Mouse (Mus musculus) CH12.LX (cell line): ENCODE data around the gene Lin52.
A peak's percentile ranks its signal among the peaks of the same experiment; 100 is the strongest.

Experiments
- BHLHE40 ChIP-seq: IDR thresholded peaks from 2 replicates; pipeline ENCODE4 v1.6.1; 2011; ENCODE audit warnings: mild to moderate bottlenecking, low read depth, low read length, improper control_type of control experiment
- CTCF ChIP-seq, 2 experiments: IDR thresholded peaks in 1 of 2; conservative IDR thresholded peaks in 1 of 2; 2 replicates each; pipeline ENCODE4 v1.5.1; 2011 to 2012; ENCODE audit warnings: low read depth in 2 of 2, low read length in 2 of 2, improper control_type of control experiment in 1 of 2, inconsistent platforms in 1 of 2, mild to moderate bottlenecking in 1 of 2, moderate library complexity in 1 of 2
- EP300 ChIP-seq: IDR thresholded peaks from 2 replicates; pipeline ENCODE4 v1.6.1; 2011; ENCODE audit warnings: low read length, improper control_type of control experiment
- ETS1 ChIP-seq: conservative IDR thresholded peaks from 2 replicates; pipeline ENCODE4 v1.6.1; 2012; ENCODE audit warnings: low read depth, mild to moderate bottlenecking, inconsistent platforms, low read length, improper control_type of control experiment, moderate library complexity
- MAX ChIP-seq: IDR thresholded peaks from 2 replicates; pipeline ENCODE4 v1.6.1; 2011; ENCODE audit warnings: low read length, improper control_type of control experiment
- MAZ ChIP-seq: IDR thresholded peaks from 2 replicates; pipeline ENCODE4 v1.6.1; 2012; ENCODE audit warnings: low read depth, mild to moderate bottlenecking, inconsistent platforms, low read length, improper control_type of control experiment, moderate library complexity
- POLR2A ChIP-seq: IDR thresholded peaks from 2 replicates; pipeline ENCODE4 v1.6.1; 2011; ENCODE audit warnings: low read depth, mild to moderate bottlenecking, improper control_type of control experiment, low read length
- RAD21 ChIP-seq: IDR thresholded peaks from 2 replicates; pipeline ENCODE4 v1.6.1; 2011; ENCODE audit warnings: low read depth, mild to moderate bottlenecking, low read length, improper control_type of control experiment, moderate library complexity

- TF ChIP-seq CTCF (conservative IDR thresholded peaks at IDR 0.05 in 1 of 2, IDR thresholded peaks at IDR 0.05 in 1 of 2; ENCODE audit: low read depth in 2 of 2, low read length in 2 of 2): peak; percentile 94 to 100
- no peak for TF ChIP-seq ETS1
- no peak for TF ChIP-seq POLR2A
- TF ChIP-seq EP300: no peak
- TF ChIP-seq MAX: no peak
- TF ChIP-seq BHLHE40: no peak
- TF ChIP-seq MAZ: 0 out of 2 replicates have a peak, but pooled peaks have one; percentile 9
- peak; percentile 46 for TF ChIP-seq RAD21
These were observed 138.9 kb downstream of the Lin52 start for GRCm38 (mm10) chr12:84589825-84590761.
